Comparison of ENCODE assay signal across 27 mouse cellular contexts in the genomic region with DNA sequence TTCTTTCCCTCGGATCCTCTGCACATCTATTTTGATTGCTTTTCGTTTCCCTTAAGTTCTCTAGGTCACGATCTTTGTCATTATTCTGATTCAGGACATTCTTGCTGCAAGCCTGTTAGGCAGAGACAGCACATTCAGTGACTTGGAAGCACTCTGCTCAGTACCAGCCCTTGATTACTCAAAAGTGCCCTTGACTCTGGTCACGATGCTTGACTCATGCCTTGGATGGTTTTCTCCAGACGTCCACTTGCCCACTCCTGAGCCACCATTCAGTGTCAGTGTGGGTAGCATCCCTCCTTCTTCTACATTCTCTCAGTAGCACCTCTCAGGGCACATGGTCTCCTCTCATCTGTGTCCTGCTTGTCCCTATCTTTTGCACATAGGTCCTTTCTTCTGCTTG. TPM values are rescaled to one million over a fixed set of nuclear protein-coding genes. Genes with fewer than 3 reads are reported as not detected.
DNase-seq lines count a peak whose midpoint lies in the region; ATAC-seq lines count a peak whose summit lies in the region.
"Had no signal": no experiment of that assay in that cellular context is flagged by ENCODE, and none has a peak within 500 bp of the region (broad histone marks: within the 10 kb centered on the region; RNA-seq: fewer than 3 reads in every experiment).

No protein-coding gene starts in this region.

- H3K27me3 ChIP-seq in hindbrain, embryonic 12.5 days, result no peaks in the 10 kb centered on the region
- H3K27me3 ChIP-seq: embryonic facial prominence, embryonic 13.5 days; forebrain, embryonic 12.5 days; forebrain, embryonic 15.5 days; heart, embryonic 13.5 days; hindbrain, embryonic 13.5 days; intestine, embryonic 15.5 days had no signal

- H3K27ac ChIP-seq in hindbrain, embryonic 12.5 days, result no peak overlapping the region
- H3K27ac ChIP-seq: embryonic facial prominence, embryonic 10.5 days; embryonic facial prominence, embryonic 13.5 days; forebrain, embryonic 12.5 days; forebrain, embryonic 15.5 days; heart, adult 2 months; heart, embryonic 10.5 days; heart, embryonic 13.5 days; hindbrain, embryonic 13.5 days; intestine, embryonic 15.5 days had no signal

- intact Hi-C loops in heart, postnatal 36 days (cut with DNase I), result no loop called here

- H3K9me3 ChIP-seq in hindbrain, embryonic 12.5 days (replicated peaks), result no peaks in the 10 kb centered on the region
- H3K9me3 ChIP-seq: embryonic facial prominence, embryonic 10.5 days; embryonic facial prominence, embryonic 13.5 days; forebrain, embryonic 12.5 days; forebrain, embryonic 15.5 days; heart, embryonic 10.5 days; heart, embryonic 13.5 days; hindbrain, embryonic 13.5 days; intestine, embryonic 15.5 days had no signal

- H3K4me2 ChIP-seq in hindbrain, embryonic 12.5 days (replicated peaks), result no peak overlapping the region
- H3K4me2 ChIP-seq: embryonic facial prominence, embryonic 13.5 days; forebrain, embryonic 12.5 days; forebrain, embryonic 15.5 days; heart, embryonic 13.5 days; hindbrain, embryonic 13.5 days; intestine, embryonic 15.5 days had no signal

- H3K9ac ChIP-seq in hindbrain, embryonic 12.5 days, result no peak overlapping the region
- H3K9ac ChIP-seq: embryonic facial prominence, embryonic 13.5 days; forebrain, embryonic 12.5 days; forebrain, embryonic 15.5 days; heart, embryonic 13.5 days; hindbrain, embryonic 13.5 days; intestine, embryonic 15.5 days had no signal

- no peak for ATAC-seq in hindbrain, embryonic 12.5 days (ENCODE audit: low FRiP score)
- ATAC-seq: activated CD4-positive, CD25-positive, alpha-beta regulatory T cell, adult 4 months; forebrain, embryonic 15.5 days; hindbrain, embryonic 16.5 days; intestine, embryonic 15.5 days had no signal

- 91% methylated on average over 5 of the region's 5 CpGs for WGBS in hindbrain, embryonic 12.5 days

- H3K4me3 ChIP-seq in hindbrain, embryonic 12.5 days, result no peak overlapping the region
- H3K4me3 ChIP-seq: embryonic facial prominence, embryonic 10.5 days; embryonic facial prominence, embryonic 13.5 days; erythroblast, embryonic 14.5 days; forebrain, embryonic 12.5 days; forebrain, embryonic 15.5 days; heart, adult 2 months; heart, embryonic 10.5 days; heart, embryonic 13.5 days; hindbrain, embryonic 13.5 days; intestine, embryonic 15.5 days had no signal

- DNase-seq in adrenal gland, adult (ENCODE audit: inconsistent age in 2 of 2, low spot score in 1 of 2), result peak; percentile 75 to 86
- DNase-seq in adrenal gland, adult 18-20 months (ENCODE audit: low spot score in 2 of 2), result no peak
- DNase-seq in heart, adult 11 months, result peak; percentile 70
- DNase-seq in heart, postnatal 36 days, result no peak
- peak; percentile 54 for DNase-seq in adrenal gland, postnatal 14 days
- peak; percentile 23 for DNase-seq in brain, adult 2 months (ENCODE audit: low read depth, low spot score)
- DNase-seq in gastrocnemius, adult 18-20 months (ENCODE audit: low spot score), result no peak
- DNase-seq: cerebellum, adult 2 months; cerebellum, adult 9-11 months; cerebellum, postnatal 25 days; gastrocnemius, postnatal 25 days; heart, adult 2 months; heart, postnatal 14 days; kidney, adult 11 months; kidney, adult 8-10 months had no signal

- H3K36me3 ChIP-seq in hindbrain, embryonic 12.5 days, result no peaks in the 10 kb centered on the region
- H3K36me3 ChIP-seq: embryonic facial prominence, embryonic 10.5 days; embryonic facial prominence, embryonic 13.5 days; forebrain, embryonic 12.5 days; forebrain, embryonic 15.5 days; heart, embryonic 10.5 days; heart, embryonic 13.5 days; hindbrain, embryonic 13.5 days; intestine, embryonic 15.5 days had no signal

- no peaks in the 10 kb centered on the region for H3K4me1 ChIP-seq in hindbrain, embryonic 12.5 days
- H3K4me1 ChIP-seq: embryonic facial prominence, embryonic 10.5 days; embryonic facial prominence, embryonic 13.5 days; forebrain, embryonic 12.5 days; forebrain, embryonic 15.5 days; heart, embryonic 10.5 days; heart, embryonic 13.5 days; hindbrain, embryonic 13.5 days; intestine, embryonic 15.5 days had no signal

RNA-seq across cellular contexts. Expression of a gene that starts 43.6 kb away (rescaled TPM):
- total RNA-seq in adrenal gland, adult 18-20 months (2021), result 10 to 100 TPM; 70.2 to 94.7 TPM
- total RNA-seq in heart, postnatal 36 days (2021), result 10 to 100 TPM; 92.8 to 96.5 TPM
- total RNA-seq in adrenal gland, postnatal 14 days (2021), result 59.3 and 59.7 TPM in 2 replicates
- polyA plus RNA-seq in hindbrain, embryonic 12.5 days (2016; fragmentation: Nextera tagmentation; extraction: Ambion mirVana), result 44.4 and 47.8 TPM in 2 replicates
- total RNA-seq in gastrocnemius, adult 18-20 months (2021), result 10 to 100 TPM; 22.0 to 33.1 TPM

Comparison
In these comparisons a context has a peak if more than half of its experiments do, and no peak if none do; other contexts are left out.
1. DNase-seq: peak in adrenal gland, adult (2 of 2), heart, adult 11 months (single experiment), adrenal gland, postnatal 14 days (single experiment) and brain, adult 2 months (single experiment); none in adrenal gland, adult 18-20 months (0 of 2), heart, postnatal 36 days (0 of 2) and gastrocnemius, adult 18-20 months (single experiment).